8 mouse cellular contexts compared by ENCODE assay signal in the genomic region with DNA sequence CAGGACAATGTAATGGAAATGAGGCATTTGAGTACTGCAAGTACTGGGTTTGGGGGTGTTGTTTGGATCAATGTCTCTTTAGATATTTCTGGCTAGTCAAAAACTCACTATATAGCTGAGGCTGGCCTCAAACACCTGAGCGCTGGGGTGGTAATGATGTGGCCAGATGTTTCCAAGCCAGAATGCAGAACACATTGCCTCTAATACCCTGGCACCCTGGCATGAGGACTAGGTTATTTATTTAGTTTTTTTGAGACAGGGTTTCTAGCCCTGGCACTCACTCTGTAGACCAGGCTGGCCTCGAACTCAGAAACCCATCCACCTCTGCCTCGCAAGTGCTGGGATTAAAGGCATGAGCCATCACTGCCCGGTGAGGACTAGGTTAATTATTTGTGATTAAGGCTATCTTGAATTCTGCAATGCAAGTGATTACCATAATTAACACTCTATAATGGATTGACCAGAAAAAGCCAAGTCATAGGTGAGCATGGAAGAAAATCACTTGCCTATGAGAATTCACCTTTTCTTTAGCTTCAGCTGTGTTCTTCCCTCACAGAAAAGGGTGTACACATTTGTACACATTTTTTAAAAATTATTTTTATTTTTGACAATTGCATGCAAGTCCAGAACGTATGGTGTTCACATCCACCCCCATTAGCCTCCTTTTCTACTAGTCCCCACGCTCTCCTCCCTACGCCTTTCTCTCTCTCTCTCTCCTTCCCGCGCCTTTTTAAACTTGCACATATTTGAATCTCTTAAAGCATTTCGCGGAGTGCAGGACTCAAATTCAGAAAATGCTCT. TPM values are rescaled to one million over a fixed set of nuclear protein-coding genes. Genes with fewer than 3 reads are reported as not detected.
DNase-seq lines count a peak whose midpoint lies in the region; ATAC-seq lines count a peak whose summit lies in the region.

No protein-coding gene starts in this region.

- peak; percentile 84 for DNase-seq in heart, adult 11 months
- no peak for DNase-seq in heart, adult 9 months (ENCODE audit: low spot score in 2 of 2)
- peak; percentile 18 for DNase-seq in ES-CJ7 (ENCODE audit: low read depth, low spot score)
- DNase-seq in urinary bladder, postnatal 36 days (ENCODE audit: low spot score in 2 of 2): no peak
- DNase-seq in left cerebral cortex, adult 18-20 months (ENCODE audit: low spot score in 2 of 2): no peak
- DNase-seq in gastrocnemius, postnatal 25 days: no peak

- ATAC-seq in heart, embryonic 16.5 days (replicated peaks; ENCODE audit: extremely low read depth, insufficient read depth, low FRiP score): no peak
- peak; percentile 7; the same call in 1 of the 2 replicates for ATAC-seq in megakaryocyte progenitor cell, adult 5-6 weeks (replicated peaks; ENCODE audit: poor library complexity)

- peak overlapping the region; percentile 72 for H3K4me2 ChIP-seq in heart, embryonic 16.5 days (ENCODE audit: low read depth, low read length)

- 25% methylated on average over 11 of the region's 11 CpGs for WGBS in heart, embryonic 16.5 days

- peaks cover 20% of the 10 kb centered on the region for H3K4me1 ChIP-seq in heart, embryonic 16.5 days (ENCODE audit: control insufficient read depth, insufficient read depth, low read length)

- no peaks in the 10 kb centered on the region for H3K36me3 ChIP-seq in heart, embryonic 16.5 days (ENCODE audit: control insufficient read depth, insufficient read depth)

- peak overlapping the region; percentile 95 for H3K9ac ChIP-seq in heart, embryonic 16.5 days (ENCODE audit: low read length)

- peak overlapping the region; percentile 97 for H3K27ac ChIP-seq in heart, embryonic 16.5 days (ENCODE audit: low read length)

- H3K9me3 ChIP-seq in heart, embryonic 16.5 days (replicated peaks; ENCODE audit: control insufficient read depth, low read length): no peaks in the 10 kb centered on the region

- peak overlapping the region; percentile 83 for H3K4me3 ChIP-seq in heart, embryonic 16.5 days (ENCODE audit: low read length)

- no peaks in the 10 kb centered on the region for H3K27me3 ChIP-seq in heart, embryonic 16.5 days (ENCODE audit: control insufficient read depth, insufficient read depth, low read length)

RNA-seq across cellular contexts. Expression of gene Zfp212, which starts 0.4 kb away (rescaled TPM):
- 10.3 and 10.9 TPM in 2 replicates for polyA plus RNA-seq in heart, embryonic 16.5 days (2015; fragmentation: Nextera tagmentation; extraction: Ambion mirVana)
- 6.5 and 6.6 TPM in 2 replicates for total RNA-seq in megakaryocyte progenitor cell, adult 5-6 weeks (2015)
- 6.8 and 10.4 TPM in 2 replicates for total RNA-seq in megakaryocyte progenitor cell, adult 5-6 weeks (2017)
- total RNA-seq in left cerebral cortex, adult 18-20 months (2021): 10 to 100 TPM; 17.0 to 18.3 TPM
- 1 to 10 TPM; 6.4 to 6.7 TPM for total RNA-seq in gastrocnemius, postnatal 25 days (2021)

RNA-seq across cellular contexts. Expression of gene Zfp956, which starts 33.3 kb away (rescaled TPM):
- polyA plus RNA-seq in heart, embryonic 16.5 days (2015; fragmentation: Nextera tagmentation; extraction: Ambion mirVana): 3.3 and 3.9 TPM in 2 replicates
- 3.7 and 4.8 TPM in 2 replicates for total RNA-seq in megakaryocyte progenitor cell, adult 5-6 weeks (2015)
- total RNA-seq in megakaryocyte progenitor cell, adult 5-6 weeks (2017): 8.9 and 9.6 TPM in 2 replicates
- total RNA-seq in left cerebral cortex, adult 18-20 months (2021): 10 to 100 TPM; 19.6 to 20.2 TPM
- 1 to 10 TPM; 3.6 to 4.0 TPM for total RNA-seq in gastrocnemius, postnatal 25 days (2021)

RNA-seq across cellular contexts. Expression of gene Zfp282, which starts 42.8 kb away (rescaled TPM):
- 9.3 and 9.5 TPM in 2 replicates for polyA plus RNA-seq in heart, embryonic 16.5 days (2015; fragmentation: Nextera tagmentation; extraction: Ambion mirVana)
- 6.5 and 7.6 TPM in 2 replicates for total RNA-seq in megakaryocyte progenitor cell, adult 5-6 weeks (2015)
- 10.9 and 12.2 TPM in 2 replicates for total RNA-seq in megakaryocyte progenitor cell, adult 5-6 weeks (2017)
- 10 to 100 TPM; 10.5 to 11.1 TPM for total RNA-seq in left cerebral cortex, adult 18-20 months (2021)
- 1 to 10 TPM; 5.7 to 5.9 TPM for total RNA-seq in gastrocnemius, postnatal 25 days (2021)

Comparison
In these comparisons a context has a peak if more than half of its experiments do, and no peak if none do; other contexts are left out.
1. DNase-seq: peak in heart, adult 11 months (single experiment) and ES-CJ7 (single experiment); none in heart, adult 9 months (0 of 2), urinary bladder, postnatal 36 days (0 of 2), left cerebral cortex, adult 18-20 months (0 of 2) and gastrocnemius, postnatal 25 days (single experiment).